Mouse (Mus musculus) gonadal fat pad, adult 2 months (tissue): ENCODE data around the gene Krt12. TPM values are rescaled to one million over a fixed set of nuclear protein-coding genes. Genes with fewer than 3 reads are reported as not detected.

ENCODE experiments used
- DNase-seq: peaks from one replicate; pipeline ENCODE4 v3.0.0-alpha.2; 2012; ENCODE audit warnings: low read depth
- polyA plus RNA-seq: library from polyadenylated mRNA; depleted of rRNA; stranded (reverse); fragments of >200 nt; gene quantifications from 2 replicates; pipeline ENCODE4 v1.2.3, GENCODE M21; 2012; rRNA removed

The Krt12 gene
- not detected in 2 replicates for polyA plus RNA-seq

DNA sequence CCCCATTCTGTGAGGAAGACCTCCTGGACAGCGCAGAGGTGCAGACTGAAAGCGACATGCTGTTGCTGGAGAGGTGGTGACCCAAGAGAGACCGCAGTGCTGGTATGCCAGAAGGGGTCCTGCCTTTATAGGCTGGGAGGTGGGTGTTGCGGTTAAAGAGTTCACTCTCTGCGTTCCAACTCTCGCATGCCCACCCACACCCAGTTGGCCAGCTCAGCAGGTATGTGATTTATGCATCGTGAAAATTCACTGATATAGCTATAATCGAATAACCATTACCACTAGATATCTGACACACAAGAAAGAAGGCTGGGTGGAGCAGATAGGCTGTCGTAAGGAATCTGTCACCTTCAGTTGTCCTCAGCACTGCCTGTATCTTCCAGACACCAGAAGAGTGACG lies at the start of gene Krt12:
Gene Krt12 (minus strand): TSS at position 101 of the 400 bp plus-strand sequence.
- DNase-seq, result no peak

- no peak for DNase-seq
Observed at GRCm38 (mm10) chr11:99469228-99469627, 47.2 kb upstream of the Krt12 start.

DNA sequence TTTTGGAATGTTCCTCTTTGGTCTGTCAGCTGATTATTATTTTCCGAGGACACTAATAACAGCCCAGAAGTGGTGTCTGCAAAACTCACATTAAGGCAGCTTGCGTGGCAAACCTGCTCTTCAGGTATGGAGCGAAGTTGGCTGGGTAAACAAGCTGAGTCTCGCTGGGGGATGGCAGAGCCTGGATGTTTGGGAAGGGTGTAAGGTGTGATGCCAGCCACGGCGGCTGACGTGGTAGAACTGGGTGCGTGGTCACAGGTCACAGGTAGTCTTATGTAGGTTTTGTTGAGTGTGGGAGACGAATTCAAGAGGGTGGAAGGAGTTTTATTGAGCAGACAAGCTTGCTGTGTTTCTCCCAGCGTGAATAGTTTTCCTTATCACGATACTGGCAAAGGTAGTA lies 46.5 kb upstream of the Krt12 start:
- DNase-seq, result no peak

GRCm38 (mm10) chr11:99466316-99466715 lies 44.3 kb upstream of the Krt12 start:
- no peak for DNase-seq

DNA sequence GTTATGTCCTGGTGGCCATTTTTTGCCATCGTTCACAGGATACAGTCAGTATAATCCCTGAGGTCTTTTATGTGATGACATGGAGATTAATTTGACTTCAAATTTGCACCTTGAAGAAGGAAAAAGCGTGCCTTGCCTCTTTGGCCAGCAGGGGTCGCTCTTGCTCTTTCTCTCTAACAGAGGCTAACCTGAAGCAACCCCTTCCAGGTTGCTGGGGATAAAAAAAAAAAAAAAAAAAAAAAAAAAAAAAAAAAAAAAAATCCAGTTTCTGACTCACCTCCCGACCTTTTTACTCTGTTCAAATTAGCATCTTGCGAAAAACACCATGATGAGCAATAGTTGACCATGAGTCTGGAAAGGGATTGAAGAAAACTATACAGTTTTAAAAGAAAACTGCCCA lies 42.8 kb upstream of the Krt12 start:
- no peak for DNase-seq

GRCm38 (mm10) chr11:99463155-99463554 lies 41.1 kb upstream of the Krt12 start:
- no peak for DNase-seq

GRCm38 (mm10) chr11:99461736-99462135 lies 39.7 kb upstream of the Krt12 start:
- DNase-seq, result no peak

GRCm38 (mm10) chr11:99458887-99459286 lies 36.8 kb upstream of the Krt12 start:
- DNase-seq, result no peak

GRCm38 (mm10) chr11:99454759-99455158 lies 32.7 kb upstream of the Krt12 start:
- no peak for DNase-seq

- DNase-seq, result no peak
Observed at GRCm38 (mm10) chr11:99454044-99454443, 32.0 kb upstream of the Krt12 start.

GRCm38 (mm10) chr11:99448769-99449168 lies 26.7 kb upstream of the Krt12 start:
- DNase-seq, result no peak

DNA sequence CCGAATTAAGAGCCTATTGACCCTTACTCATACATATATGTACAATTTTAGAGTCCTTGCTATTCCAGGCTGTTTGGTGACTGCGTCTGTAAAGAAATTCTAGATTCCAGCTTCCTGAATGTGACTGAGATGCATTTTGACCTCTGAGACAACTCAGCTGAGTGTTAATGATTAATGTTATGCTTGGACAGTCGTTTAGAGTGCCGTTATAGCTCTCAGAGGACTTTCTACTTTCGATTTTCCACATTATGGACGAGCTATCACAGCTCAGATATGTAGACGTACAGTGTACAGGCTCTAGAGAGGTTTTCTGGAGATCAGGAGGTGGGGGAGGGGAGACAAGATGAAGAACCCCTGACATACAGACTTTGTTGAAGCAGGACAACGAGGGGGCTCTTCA lies 19.2 kb upstream of the Krt12 start:
- no peak for DNase-seq

DNA sequence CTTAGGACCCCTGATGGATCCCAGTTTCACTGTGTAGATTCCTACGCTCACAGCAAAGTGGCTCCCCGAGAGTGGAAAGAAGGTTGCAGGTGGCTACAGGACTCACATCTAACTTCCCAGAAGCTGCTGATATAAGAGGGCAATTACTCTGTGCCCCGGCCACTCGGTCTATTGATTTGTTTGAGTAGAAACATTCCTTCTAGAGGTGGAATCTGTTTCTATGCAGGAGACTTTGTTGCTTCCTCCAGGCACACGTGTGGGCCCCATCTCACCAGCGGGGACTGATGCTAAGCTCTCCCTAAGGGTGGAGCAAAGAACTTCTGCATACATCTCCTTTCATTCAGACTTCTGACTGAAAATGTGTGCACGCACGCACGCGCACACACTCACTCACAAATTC lies 17.4 kb upstream of the Krt12 start:
- DNase-seq, result no peak

GRCm38 (mm10) chr11:99437972-99438371 lies 15.9 kb upstream of the Krt12 start, which contains the start of gene Krt20:
Krt20 (minus strand) TSS chr11:99438150.
- no peak for DNase-seq

GRCm38 (mm10) chr11:99436625-99437024 lies 14.6 kb upstream of the Krt12 start:
- DNase-seq, result no peak

- DNase-seq, result no peak
Observed at GRCm38 (mm10) chr11:99430670-99431069, 8.6 kb upstream of the Krt12 start.

- no peak for DNase-seq
Observed at GRCm38 (mm10) chr11:99420586-99420985, 1.5 kb downstream of the Krt12 start.

DNA sequence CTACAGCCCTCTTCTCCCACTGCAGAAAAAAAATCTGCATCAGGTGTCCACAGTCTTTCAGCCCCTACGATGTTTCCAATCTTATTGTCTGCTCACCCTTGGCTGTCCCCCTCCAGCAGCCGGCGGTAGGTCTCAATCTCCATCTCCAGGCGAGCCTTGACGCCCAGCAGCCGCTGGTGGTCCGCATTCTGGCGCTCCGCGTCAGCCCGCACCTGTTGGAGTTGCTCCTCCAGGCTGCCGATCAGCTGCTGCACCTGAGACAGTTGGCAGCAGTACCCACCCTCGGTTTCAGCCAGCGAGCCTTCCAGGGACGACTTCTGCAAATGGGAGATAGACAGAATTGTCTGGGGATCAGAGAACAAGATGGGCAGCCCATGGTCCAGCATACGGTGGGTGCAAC lies 4.2 kb downstream of the Krt12 start:
- DNase-seq, result no peak

- no peak for DNase-seq
Observed at GRCm38 (mm10) chr11:99416902-99417301, 5.2 kb downstream of the Krt12 start.

DNA sequence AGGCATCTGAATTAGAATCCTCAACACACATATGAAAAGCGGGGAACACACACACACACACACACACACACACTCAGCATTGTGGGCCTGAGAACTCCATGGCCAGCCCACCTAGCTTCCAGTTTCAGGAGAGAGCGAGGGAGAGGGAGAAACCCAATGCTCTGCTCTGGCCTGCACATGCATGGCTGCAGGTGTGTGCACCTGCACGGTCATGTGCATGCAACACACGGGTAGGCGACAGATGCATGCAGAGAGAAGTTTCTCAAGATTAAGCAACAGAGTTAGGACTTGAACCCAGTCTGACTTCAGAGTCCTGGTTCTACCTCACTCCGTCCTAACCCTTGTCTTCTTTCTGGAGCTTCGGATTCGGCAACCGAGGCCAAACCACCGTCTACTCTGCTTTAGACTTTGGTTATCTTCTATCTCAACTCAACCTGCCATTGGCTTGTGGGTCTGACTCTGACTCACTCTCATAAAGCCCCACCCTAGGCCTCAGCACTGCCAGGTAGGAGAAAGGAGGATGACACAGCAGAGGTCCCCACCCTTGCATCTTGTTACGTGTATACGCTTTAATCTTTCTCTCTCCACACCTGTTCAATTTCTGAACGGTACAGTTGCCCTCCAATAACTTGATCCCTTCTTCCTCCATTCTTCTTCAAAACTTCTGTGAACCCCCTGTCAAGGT lies 7.5 kb downstream of the Krt12 start:
- DNase-seq, result no peak

DNA sequence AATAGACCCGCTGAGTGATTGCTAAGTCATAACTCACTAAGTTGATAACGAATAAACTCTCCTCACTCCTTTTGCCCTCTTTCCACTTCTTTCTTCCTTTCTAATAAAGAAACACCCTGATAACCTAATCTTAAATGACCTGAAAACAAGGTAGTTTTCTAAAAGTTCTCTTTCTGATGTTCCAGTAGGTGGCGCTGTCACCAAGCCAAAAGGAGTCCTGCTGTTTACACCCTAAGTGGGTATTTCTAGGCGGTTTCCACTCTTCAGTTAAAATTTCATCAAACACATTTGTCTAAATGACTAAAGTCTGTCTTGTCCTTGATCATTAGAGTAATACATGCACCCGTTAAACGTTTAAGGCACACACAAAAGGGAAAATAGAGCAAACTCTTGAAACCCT lies 8.8 kb downstream of the Krt12 start:
- no peak for DNase-seq

- no peak for DNase-seq
Observed at GRCm38 (mm10) chr11:99406186-99406585, 15.9 kb downstream of the Krt12 start.

GRCm38 (mm10) chr11:99399956-99400549 lies 22.0 kb downstream of the Krt12 start:
- no peak for DNase-seq

GRCm38 (mm10) chr11:99398832-99399231 lies 23.2 kb downstream of the Krt12 start:
- DNase-seq, result no peak
